Mouse (Mus musculus) midbrain, embryonic 11.5 days (tissue): ENCODE measurements around the gene Drc1. TPM values are rescaled to one million over a fixed set of nuclear protein-coding genes. Genes with fewer than 3 reads are reported as not detected.
A peak's percentile ranks its signal among the peaks of the same experiment; 100 is the strongest.

Experiments used
- ATAC-seq: fragments of 200-750 bp; cut with Nextera tagmentation; 2 replicates; pipeline ENCODE4 v1.8.0; 2017; ENCODE audit warnings: moderate TSS enrichment, moderate library complexity; ENCODE audit not compliant: low FRiP score
- DNase-seq: peaks from one replicate; pipeline ENCODE4 v3.0.0; 2015; ENCODE audit warnings: low spot score; ENCODE audit errors: missing footprints
- H3K27ac ChIP-seq: fragments of 300-500 bp; sonication (generic); 2 replicates; pipeline ENCODE4 v1.5.1; 2014; ENCODE audit warnings: low read depth, low read length
- H3K27me3 ChIP-seq: fragments of 300-500 bp; sonication (generic); 2 replicates; pipeline ENCODE4 v1.6.1; 2014; ENCODE audit warnings: mild to moderate bottlenecking, low read length, moderate library complexity, mixed read lengths; ENCODE audit not compliant: control insufficient read depth, insufficient read depth
- H3K36me3 ChIP-seq: fragments of 300-500 bp; sonication (generic); 2 replicates; pipeline ENCODE4 v1.6.1; 2014; ENCODE audit warnings: mild to moderate bottlenecking, low read length, moderate library complexity, mixed read lengths; ENCODE audit not compliant: control insufficient read depth, insufficient read depth
- H3K4me1 ChIP-seq: fragments of 300-500 bp; sonication (generic); 2 replicates; pipeline ENCODE4 v1.6.1; 2014; ENCODE audit warnings: low read length; ENCODE audit not compliant: control insufficient read depth, insufficient read depth
- H3K4me2 ChIP-seq: fragments of 300-500 bp; sonication (generic); 2 replicates; pipeline ENCODE4 v1.6.1; 2014; ENCODE audit warnings: mild to moderate bottlenecking, moderate library complexity
- H3K4me3 ChIP-seq: fragments of 300-500 bp; sonication (generic); 2 replicates; pipeline ENCODE4 v1.5.1; 2014; ENCODE audit warnings: low read depth, low read length
- H3K9ac ChIP-seq: fragments of 300-500 bp; sonication (generic); 2 replicates; pipeline ENCODE4 v1.6.1; 2014; ENCODE audit warnings: low read length
- H3K9me3 ChIP-seq: fragments of 300-500 bp; sonication (generic); 2 replicates; pipeline ENCODE4 v1.6.1; 2016; ENCODE audit warnings: low read length; ENCODE audit not compliant: control insufficient read depth
- WGBS: fragments of 180-500 bp; shearing (Covaris S2); extraction: QIAGEN DNeasy Blood & Tissue Kit; methylation state at CpG from one replicate; pipeline ENCODE4 v1.1.7; 2014; 5-methylcytosine and 5-hydroxymethylcytosine counted together
- polyA plus RNA-seq: library from polyadenylated mRNA; unstranded; fragments of >200 nt; fragmentation: Nextera tagmentation; extraction: Ambion mirVana; gene quantifications from 2 replicates; pipeline ENCODE4 v1.2.1, GENCODE M21; 2014

Gene Drc1
- polyA plus RNA-seq, 1 experiment from 2014 or later: 0.68 TPM

GRCm38 (mm10) chr5:30279446-30279845, 1.7 kb upstream of the Drc1 start:
- 89% methylated on average over 4 of the region's 4 CpGs for WGBS
- Histone ChIP-seq H3K4me2 (no peak overlapping the region), H3K36me3 (no peaks in the 10 kb centered on the region), H3K9ac (no peak overlapping the region), H3K4me1 (no peaks in the 10 kb centered on the region), H3K9me3 (no peaks in the 10 kb centered on the region), H3K4me3 (no peak overlapping the region), H3K27ac (no peak overlapping the region), H3K27me3 (no peaks in the 10 kb centered on the region)
- DNase-seq (no peak), ATAC-seq (no peak)

GRCm38 (mm10) chr5:30280864-30281263, 324 bp upstream of the Drc1 start:
- Histone ChIP-seq H3K9me3 (no peaks in the 10 kb centered on the region), H3K4me2 (peak overlapping the region; percentile 40), H3K4me1 (no peaks in the 10 kb centered on the region), H3K27me3 (no peaks in the 10 kb centered on the region), H3K27ac (no peak overlapping the region), H3K4me3 (peak overlapping the region; percentile 27), H3K36me3 (no peaks in the 10 kb centered on the region), H3K9ac (peak overlapping the region; percentile 32; the same call in 1 of the 2 replicates)
- 41% methylated on average over 9 of the region's 9 CpGs for WGBS
- ATAC-seq (no peak), DNase-seq (peak; percentile 87)

GRCm38 (mm10) chr5:30285944-30286799, 5.0 kb downstream of the Drc1 start:
- H3K9me3 ChIP-seq: no peaks in the 10 kb centered on the region
- ATAC-seq: no peak
- no peak overlapping the region for H3K4me3 ChIP-seq
- H3K4me1 ChIP-seq: no peaks in the 10 kb centered on the region
- WGBS: 85% methylated on average over 10 of the region's 10 CpGs
- no peak overlapping the region for H3K27ac ChIP-seq
- no peak overlapping the region for H3K4me2 ChIP-seq
- H3K27me3 ChIP-seq: no peaks in the 10 kb centered on the region
- no peak for DNase-seq
- H3K9ac ChIP-seq: no peak overlapping the region
- H3K36me3 ChIP-seq: no peaks in the 10 kb centered on the region

- Histone ChIP-seq H3K4me3 (no peak overlapping the region), H3K9me3 (no peaks in the 10 kb centered on the region), H3K4me1 (no peaks in the 10 kb centered on the region), H3K4me2 (no peak overlapping the region), H3K27ac (no peak overlapping the region), H3K36me3 (no peaks in the 10 kb centered on the region), H3K27me3 (no peaks in the 10 kb centered on the region), H3K9ac (no peak overlapping the region)
- 78% methylated on average over 9 of the region's 9 CpGs for WGBS
- DNase-seq (no peak), ATAC-seq (no peak)
Measured at GRCm38 (mm10) chr5:30287106-30287882, 6.1 kb downstream of the Drc1 start.

DNA sequence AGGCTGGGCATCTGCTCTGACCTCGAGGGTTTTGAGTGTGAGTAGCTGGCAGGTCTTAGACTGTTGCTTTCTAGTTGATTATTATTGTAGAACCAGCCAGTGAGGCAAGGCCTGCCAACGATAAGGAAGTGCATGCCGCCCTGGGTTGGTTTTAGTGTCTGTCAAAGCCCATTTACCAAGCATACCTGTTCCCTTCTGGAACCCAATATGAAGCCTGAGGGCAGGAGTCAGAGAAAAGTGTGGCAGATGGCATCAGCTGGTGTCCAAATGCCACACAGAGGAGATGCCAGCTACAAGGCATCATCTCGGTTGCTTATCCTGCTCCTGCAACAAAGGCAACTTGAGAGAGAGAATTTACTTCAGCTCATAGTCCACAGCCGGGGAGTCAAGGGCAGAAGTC, 59.6 kb downstream of the Drc1 start:
- no peak overlapping the region for H3K9ac ChIP-seq
- H3K4me2 ChIP-seq: no peak overlapping the region
- no peak overlapping the region for H3K4me3 ChIP-seq
- no peak overlapping the region for H3K27ac ChIP-seq
- DNase-seq (peak; percentile 8), ATAC-seq (no peak)
- H3K4me1 ChIP-seq: 0 out of 2 replicates have a peak, but pooled peaks cover 2% of the 10 kb centered on the region
- no peaks in the 10 kb centered on the region for H3K9me3 ChIP-seq
- 85% methylated on average over 5 of the region's 5 CpGs for WGBS
- H3K36me3 ChIP-seq: no peaks in the 10 kb centered on the region
- H3K27me3 ChIP-seq: peaks cover 3% of the 10 kb centered on the region; the same call in 1 of the 2 replicates

GRCm38 (mm10) chr5:30341601-30342365, 60.6 kb downstream of the Drc1 start:
- no peak for ATAC-seq
- WGBS: 76% methylated on average over 11 of the region's 11 CpGs

DNA sequence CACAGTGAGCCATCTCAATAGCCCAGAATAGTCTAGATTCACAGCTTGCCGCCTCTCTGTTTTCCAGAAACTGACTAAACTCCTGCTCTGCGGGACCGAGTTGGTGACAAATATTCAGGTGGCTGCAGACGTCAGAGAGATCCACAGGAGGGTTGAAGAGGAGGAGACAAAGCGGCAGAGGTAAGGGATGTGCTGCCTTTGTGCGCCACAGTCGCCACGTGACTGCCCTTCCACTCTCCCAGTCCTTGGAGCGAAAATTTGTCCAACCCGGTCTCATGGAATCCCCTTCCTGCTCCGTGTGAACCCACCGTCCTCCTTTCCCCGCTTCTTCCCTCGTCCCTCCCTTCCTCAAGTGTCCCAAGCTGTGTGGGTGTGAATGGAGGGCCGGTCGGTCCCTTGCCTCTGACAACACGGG, 61.4 kb downstream of the Drc1 start:
- WGBS: 5% methylated on average over 17 of the region's 17 CpGs
- ATAC-seq: no peak

More at GRCm38 (mm10) chr5:30341601-30342365, 60.6 kb downstream of the Drc1 start:
- H3K4me1 ChIP-seq: 0 out of 2 replicates have a peak, but pooled peaks cover 2% of the 10 kb centered on the region
- H3K4me3 ChIP-seq: no peak overlapping the region
- no peak overlapping the region for H3K27ac ChIP-seq
- H3K27me3 ChIP-seq: peaks cover 3% of the 10 kb centered on the region; the same call in 1 of the 2 replicates
- peak; percentile 66 for DNase-seq
- no peak overlapping the region for H3K4me2 ChIP-seq
- no peak overlapping the region for H3K9ac ChIP-seq
- H3K9me3 ChIP-seq: no peaks in the 10 kb centered on the region
- no peaks in the 10 kb centered on the region for H3K36me3 ChIP-seq

GRCm38 (mm10) chr5:30343107-30343506, 61.9 kb downstream of the Drc1 start:
- H3K9me3 ChIP-seq: no peaks in the 10 kb centered on the region
- 4% methylated on average over 9 of the region's 9 CpGs for WGBS
- ATAC-seq (peak; percentile 44; the same call in 1 of the 2 replicates), DNase-seq (peak; percentile 96)
- H3K4me3 ChIP-seq: peak overlapping the region; percentile 18; the same call in 1 of the 2 replicates
- peak overlapping the region; percentile 14; the same call in 1 of the 2 replicates for H3K9ac ChIP-seq
- H3K4me2 ChIP-seq: peak overlapping the region; percentile 37
- H3K36me3 ChIP-seq: no peaks in the 10 kb centered on the region
- peaks cover 3% of the 10 kb centered on the region; the same call in 1 of the 2 replicates for H3K27me3 ChIP-seq
- 0 out of 2 replicates have a peak, but pooled peaks cover 2% of the 10 kb centered on the region for H3K4me1 ChIP-seq
- H3K27ac ChIP-seq: no peak overlapping the region

More for the DNA sequence above, 61.4 kb downstream of the Drc1 start:
- Histone ChIP-seq H3K4me3 (peak overlapping the region; percentile 18; the same call in 1 of the 2 replicates), H3K9ac (peak overlapping the region; percentile 14; the same call in 1 of the 2 replicates), H3K36me3 (no peaks in the 10 kb centered on the region), H3K4me2 (peak overlapping the region; percentile 37), H3K9me3 (no peaks in the 10 kb centered on the region), H3K27ac (no peak overlapping the region), H3K27me3 (peaks cover 3% of the 10 kb centered on the region; the same call in 1 of the 2 replicates), H3K4me1 (0 out of 2 replicates have a peak, but pooled peaks cover 2% of the 10 kb centered on the region)
- DNase-seq: no peak
